Mouse (Mus musculus): ENCODE results near the gene Catsper4.

Gene Catsper4

GRCm38 (mm10) chr4:134181825-134182224 lies 45.4 kb downstream of the Catsper4 start:
- DNase-seq (ENCODE audit: low spot score): no peak

- no peak for DNase-seq (ENCODE audit: low spot score)
Observed at GRCm38 (mm10) chr4:134181112-134181511, 46.1 kb downstream of the Catsper4 start.

- DNase-seq (ENCODE audit: low spot score): no peak
Observed at GRCm38 (mm10) chr4:134172391-134172790, 54.8 kb downstream of the Catsper4 start.

- DNase-seq (ENCODE audit: low spot score): no peak
Observed at GRCm38 (mm10) chr4:134166906-134167305, 60.3 kb downstream of the Catsper4 start.

DNA sequence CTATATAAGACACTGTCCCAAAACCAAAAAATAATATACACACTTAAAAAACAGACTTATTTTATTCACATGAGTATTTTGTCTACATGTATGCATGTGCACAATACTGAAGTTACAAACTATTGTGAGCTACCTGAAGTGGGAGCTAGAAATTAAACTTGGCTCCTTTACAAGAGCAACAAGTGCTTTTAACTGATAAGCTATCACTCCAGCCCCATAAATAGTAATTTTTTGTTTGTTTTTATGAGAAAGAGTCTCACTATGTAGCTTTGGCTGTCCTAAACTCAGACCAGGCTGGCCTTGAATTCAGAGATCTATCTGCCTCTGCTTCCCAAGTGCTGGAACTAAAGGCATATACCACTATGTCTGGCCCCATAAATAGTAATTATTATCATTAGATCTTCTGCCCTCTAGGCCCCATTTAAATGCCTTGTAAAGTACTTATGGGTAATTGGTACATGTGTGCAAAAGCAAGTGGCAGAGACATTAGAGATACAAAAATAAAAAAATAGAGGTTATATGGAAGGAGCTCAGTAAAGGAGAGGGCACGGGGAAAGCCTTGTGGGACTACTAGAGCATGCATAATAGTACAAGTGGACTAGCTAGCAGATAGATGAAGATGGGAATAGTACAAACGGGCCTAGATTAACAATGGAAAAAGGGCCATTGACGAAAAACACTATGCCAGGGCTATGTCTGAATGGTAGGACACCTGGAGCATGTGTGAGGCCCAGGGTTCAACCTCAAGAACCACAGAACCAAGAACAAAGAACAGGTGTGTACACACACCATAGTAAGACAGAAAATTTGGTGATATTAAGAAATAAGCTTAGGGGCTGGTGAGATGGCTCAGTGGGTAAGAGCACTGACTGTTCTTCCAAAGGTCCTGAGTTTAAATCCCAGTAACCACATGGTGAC lies 61.4 kb downstream of the Catsper4 start:
- no peak for DNase-seq (ENCODE audit: low spot score)

DNA sequence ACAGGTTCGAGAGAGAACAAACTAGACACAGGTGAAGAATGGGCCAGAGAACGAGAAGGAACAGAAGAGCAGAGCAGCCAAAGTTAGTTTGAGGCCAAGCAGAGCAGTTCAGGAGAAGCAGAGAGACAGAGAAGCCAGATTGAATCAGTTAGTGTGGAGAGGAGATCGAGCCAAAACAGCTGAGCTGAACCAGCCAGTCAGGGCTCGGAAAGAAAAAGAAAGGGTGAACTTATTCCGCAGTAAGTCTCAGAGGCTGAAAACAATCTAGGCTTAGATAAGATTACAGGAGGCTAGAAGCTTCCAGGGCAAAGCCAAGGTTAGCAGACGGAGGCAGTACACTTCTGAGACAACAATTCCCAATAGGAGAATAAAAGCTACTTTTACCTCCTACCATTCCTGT lies 62.2 kb downstream of the Catsper4 start:
- peak; percentile 51 for DNase-seq (ENCODE audit: low spot score)

GRCm38 (mm10) chr4:134164591-134164990 lies 62.6 kb downstream of the Catsper4 start:
- no peak for DNase-seq (ENCODE audit: low spot score)
